Mouse (Mus musculus): Measurements from ENCODE around the gene Styxl1. TPM values are rescaled to one million over a fixed set of nuclear protein-coding genes. Genes with fewer than 3 reads are reported as not detected.

Gene Styxl1
- 0.21 TPM in 1 of 2 replicates, not detected in the other for polyA plus RNA-seq (2021; fragmentation: Nextera tagmentation)
- long read RNA-seq, experiment 1: 0 reads
- long read RNA-seq, experiment 2: 0 reads

GRCm38 (mm10) chr5:135777796-135778470, at the start of gene Styxl1:
Gene Styxl1, minus strand, starts transcription at chr5:135778385.

GRCm38 (mm10) chr5:135806555-135807262, 28.5 kb upstream of the Styxl1 start, which contains the start of gene Srrm3:
Gene Srrm3, plus strand, starts transcription at chr5:135806890.

GRCm38 (mm10) chr5:135778471-135779445, 573 bp upstream of the Styxl1 start, which contains the start of gene Mdh2:
Gene Mdh2, plus strand, starts transcription at chr5:135778480.

GRCm38 (mm10) chr5:135743741-135744609, 34.2 kb downstream of the Styxl1 start, which contains the start of gene Tmem120a:
Gene Tmem120a, minus strand, starts transcription at chr5:135744448.

Other genes with a start within 250 kb of the Styxl1 start
- gene Hip1, start 233.3 kb downstream of the Styxl1 start, polyA plus RNA-seq (2021; fragmentation: Nextera tagmentation): 12.0 and 14.2 TPM in 2 replicates
- not detected in 2 replicates for gene Ccl26, start 214.8 kb downstream of the Styxl1 start, polyA plus RNA-seq (2021; fragmentation: Nextera tagmentation)
- 0.27 and 0.61 TPM in 2 replicates for gene Ccl24, start 205.3 kb downstream of the Styxl1 start, polyA plus RNA-seq (2021; fragmentation: Nextera tagmentation)
- 88.5 and 90.9 TPM in 2 replicates for gene Rhbdd2, start 145.8 kb downstream of the Styxl1 start, polyA plus RNA-seq (2021; fragmentation: Nextera tagmentation)
- 41.1 and 41.6 TPM in 2 replicates for gene Por, start 108.4 kb downstream of the Styxl1 start, polyA plus RNA-seq (2021; fragmentation: Nextera tagmentation)
- gene Tmem120a, start 33.9 kb downstream of the Styxl1 start, polyA plus RNA-seq (2021; fragmentation: Nextera tagmentation): 36.7 and 39.5 TPM in 2 replicates
- gene Mdh2, start 95 bp upstream of the Styxl1 start, polyA plus RNA-seq (2021; fragmentation: Nextera tagmentation): 702 and 826 TPM in 2 replicates
- gene Srrm3, start 28.5 kb upstream of the Styxl1 start, polyA plus RNA-seq (2021; fragmentation: Nextera tagmentation): 18.4 and 20.1 TPM in 2 replicates
- 21.3 and 32.6 TPM in 2 replicates for gene Hspb1, start 109.5 kb upstream of the Styxl1 start, polyA plus RNA-seq (2021; fragmentation: Nextera tagmentation)
- 469 and 556 TPM in 2 replicates for gene Ywhag, start 156.2 kb upstream of the Styxl1 start, polyA plus RNA-seq (2021; fragmentation: Nextera tagmentation)
- gene Ssc4d, start 196.1 kb upstream of the Styxl1 start, polyA plus RNA-seq (2021; fragmentation: Nextera tagmentation): 0.65 and 1.0 TPM in 2 replicates
- not detected in 2 replicates for gene Zp3, start 201.7 kb upstream of the Styxl1 start, polyA plus RNA-seq (2021; fragmentation: Nextera tagmentation)
- 6.4 and 6.8 TPM in 2 replicates for gene Dtx2, start 216.4 kb upstream of the Styxl1 start, polyA plus RNA-seq (2021; fragmentation: Nextera tagmentation)